Mouse (Mus musculus) testis, adult 2 months (tissue): ENCODE results near the gene Mast4.

Source experiments
- CTCF ChIP-seq: fragments of 200-500 bp; IDR thresholded peaks from 2 replicates; pipeline ENCODE4 v1.5.1; 2012; ENCODE audit warnings: low read depth, mild to moderate bottlenecking, inconsistent platforms, low read length, moderate library complexity; ENCODE audit not compliant: control insufficient read depth, insufficient read depth, insufficient replicate concordance
- POLR2A ChIP-seq: fragments of 200-500 bp; IDR thresholded peaks from 2 replicates; pipeline ENCODE4 v1.6.1; 2012; ENCODE audit warnings: low read depth, mild to moderate bottlenecking, inconsistent platforms, low read length, moderate library complexity; ENCODE audit not compliant: control insufficient read depth

DNA sequence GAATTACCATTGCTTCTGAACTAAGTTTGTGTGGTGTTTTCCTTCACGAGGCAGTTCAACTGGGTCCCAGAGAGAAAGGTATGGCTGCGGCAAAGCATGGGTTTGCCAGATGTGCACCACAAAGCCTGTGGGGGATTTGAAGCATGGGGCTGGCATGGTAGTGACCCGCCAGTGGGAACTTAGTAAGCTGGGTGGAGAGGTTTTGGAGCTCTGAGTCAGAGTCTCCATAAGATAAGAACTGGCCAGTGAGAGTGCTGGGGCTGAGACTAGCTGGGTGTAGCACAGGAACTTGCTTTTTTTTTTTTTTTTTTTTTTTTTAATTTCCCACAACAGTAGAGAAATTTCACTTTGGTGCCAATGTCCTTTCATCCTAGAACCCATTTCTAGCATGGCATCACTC, 73.9 kb downstream of the Mast4 start:
- TF ChIP-seq CTCF (no peak), POLR2A (no peak)
